Mouse (Mus musculus): ENCODE measurements at regions not wholly inside any gene's neighbourhood (a gene's known extent, or its start where the extent isn't known, plus 50 kb on each side); places are given as distances from the start of the nearest gene placed in this dataset.

GRCm38 (mm10) chr9:41581741-41582140 lies 420.2 kb upstream of the Ubash3b start:
- TF ChIP-seq CTCF (IDR thresholded peaks at IDR 0.05; ENCODE audit: borderline replicate concordance, control insufficient read depth, extremely low read depth, insufficient read depth, low read length, poor library complexity), result no peak
- TF ChIP-seq POLR2A (IDR thresholded peaks at IDR 0.05; ENCODE audit: control insufficient read depth, extremely low read depth, insufficient read depth, low read length, poor library complexity), result no peak
